In the genomic region with DNA sequence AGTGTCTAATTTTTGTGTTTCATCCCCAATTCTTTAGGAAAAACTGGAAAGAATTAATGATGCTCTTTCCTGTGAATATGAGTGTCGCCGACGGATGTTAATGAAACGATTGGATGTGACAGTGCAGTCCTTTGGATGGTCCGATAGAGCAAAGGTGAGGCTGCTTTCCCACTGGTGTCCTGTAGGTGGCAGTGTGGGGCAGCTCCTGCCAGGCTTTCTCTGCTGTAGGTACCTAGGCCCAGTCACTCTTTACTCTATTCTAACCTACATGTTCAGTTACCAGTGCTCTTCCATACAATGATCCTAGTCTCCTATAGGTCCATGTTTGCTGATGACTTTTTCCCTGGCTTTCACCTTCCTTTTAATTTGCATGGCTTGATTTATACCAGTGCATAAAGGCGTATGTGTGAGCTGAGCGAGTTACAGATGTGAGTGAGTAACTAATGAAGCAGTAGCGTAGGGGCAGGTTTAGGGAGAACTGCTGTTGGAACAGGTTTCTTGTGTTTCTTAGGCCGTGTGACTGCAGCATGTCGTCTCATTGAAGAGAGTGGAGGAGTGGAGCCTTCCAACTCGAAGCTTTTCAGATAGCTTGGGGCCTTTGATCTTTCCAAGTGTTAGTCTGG, we compare ENCODE assay signal across 8 mouse cellular contexts. TPM values are rescaled to one million over a fixed set of nuclear protein-coding genes. Genes with fewer than 3 reads are reported as not detected.
A peak's percentile ranks its signal among the peaks of the same experiment; 100 is the strongest.
DNase-seq lines count a peak whose midpoint lies in the region; ATAC-seq and TF ChIP-seq lines count a peak whose summit lies in the region.

No protein-coding gene starts in this region.

- H3K27ac ChIP-seq in bone marrow, adult 2 months (ENCODE audit: control insufficient read depth, insufficient read depth, low read depth, low read length, poor library complexity) = no peak overlapping the region
- no peak overlapping the region for H3K27ac ChIP-seq in embryonic facial prominence, embryonic 14.5 days (replicated peaks; ENCODE audit: low read depth, low read length)
- no peak overlapping the region for H3K27ac ChIP-seq in heart, embryonic 15.5 days
- no peak overlapping the region for H3K27ac ChIP-seq in olfactory bulb, adult 2 months (ENCODE audit: insufficient read depth, low read depth, low read length)
- no peak overlapping the region for H3K27ac ChIP-seq in thymus, adult 2 months (ENCODE audit: control insufficient read depth, insufficient read depth, low read length)

- H3K36me3 ChIP-seq in E14TG2a.4 (ENCODE audit: insufficient read depth, low read length) = peaks cover 65% of the 10 kb centered on the region
- peaks cover 63% of the 10 kb centered on the region for H3K36me3 ChIP-seq in embryonic facial prominence, embryonic 14.5 days (ENCODE audit: control insufficient read depth, insufficient read depth, low read length)
- H3K36me3 ChIP-seq in heart, embryonic 15.5 days = peaks cover 37% of the 10 kb centered on the region
- H3K36me3 ChIP-seq in thymus, adult 2 months (ENCODE audit: control insufficient read depth, insufficient read depth, low read length) = peaks cover 41% of the 10 kb centered on the region

- ATAC-seq in embryonic facial prominence, embryonic 14.5 days (ENCODE audit: low read depth) = peak; percentile 50; the same call in 1 of the 2 replicates
- 0 out of 2 replicates have a peak, but pooled peaks have one; percentile 43 for ATAC-seq in heart, embryonic 15.5 days (replicated peaks; ENCODE audit: insufficient number of reproducible peaks, insufficient read depth, low FRiP score, low read depth)

- H3K4me1 ChIP-seq in E14TG2a.4 (replicated peaks; ENCODE audit: low read depth, low read length) = no peaks in the 10 kb centered on the region
- no peaks in the 10 kb centered on the region; the same call in 1 of the 2 replicates for H3K4me1 ChIP-seq in bone marrow, adult 2 months (ENCODE audit: control insufficient read depth, insufficient read depth, low read length)
- no peaks in the 10 kb centered on the region for H3K4me1 ChIP-seq in embryonic facial prominence, embryonic 14.5 days (ENCODE audit: control insufficient read depth, insufficient read depth, low read length)
- no peaks in the 10 kb centered on the region for H3K4me1 ChIP-seq in heart, embryonic 15.5 days (replicated peaks)
- H3K4me1 ChIP-seq in olfactory bulb, adult 2 months (ENCODE audit: control insufficient read depth, insufficient read depth, low read length) = no peaks in the 10 kb centered on the region
- H3K4me1 ChIP-seq in thymus, adult 2 months (replicated peaks; ENCODE audit: control insufficient read depth, insufficient read depth, low read length) = no peaks in the 10 kb centered on the region

- no peak overlapping the region for H3K4me2 ChIP-seq in embryonic facial prominence, embryonic 14.5 days (ENCODE audit: low read depth, low read length)
- H3K4me2 ChIP-seq in heart, embryonic 15.5 days = no peak overlapping the region

- WGBS in bone marrow, adult 2 months = 65% methylated on average over 11 of the region's 11 CpGs
- WGBS in embryonic facial prominence, embryonic 14.5 days = 72% methylated on average over 11 of the region's 11 CpGs
- WGBS in heart, embryonic 15.5 days = 68% methylated on average over 11 of the region's 11 CpGs
- 65% methylated on average over 11 of the region's 11 CpGs for WGBS in olfactory bulb, adult 2 months
- WGBS in thymus, adult 2 months = 69% methylated on average over 11 of the region's 11 CpGs

- no peak for TF ChIP-seq POLR2A in bone marrow, adult 2 months (IDR thresholded peaks at IDR 0.05; ENCODE audit: borderline replicate concordance, control insufficient read depth, low read depth, low read length)
- TF ChIP-seq POLR2A in olfactory bulb, adult 2 months (IDR thresholded peaks at IDR 0.05; ENCODE audit: insufficient read depth, low read depth, low read length) = no peak
- TF ChIP-seq POLR2A in thymus, adult 2 months (IDR thresholded peaks at IDR 0.05; ENCODE audit: control insufficient read depth, extremely low read depth, insufficient read depth, low read length, poor library complexity) = no peak

- peak; percentile 88 for TF ChIP-seq CTCF in E14TG2a.4 (conservative IDR thresholded peaks at IDR 0.05; ENCODE audit: low read length)
- TF ChIP-seq CTCF in bone marrow, adult 2 months (IDR thresholded peaks at IDR 0.05; ENCODE audit: control insufficient read depth, insufficient read depth, low read length) = peak; percentile 96
- peak; percentile 53 for TF ChIP-seq CTCF in olfactory bulb, adult 2 months (IDR thresholded peaks at IDR 0.05; ENCODE audit: insufficient read depth, low read depth, low read length)
- peak; percentile 70; the same call in 1 of the 2 replicates for TF ChIP-seq CTCF in thymus, adult 2 months (IDR thresholded peaks at IDR 0.05; ENCODE audit: borderline replicate concordance, control insufficient read depth, extremely low read depth, insufficient read depth, low read length, poor library complexity)

- peak; percentile 22 for DNase-seq in embryonic facial prominence, embryonic 14.5 days (ENCODE audit: low spot score)
- peak; percentile 49 to 67 for DNase-seq in kidney, postnatal 25 days
- peak; percentile 36 to 43 for DNase-seq in lung, adult 18-20 months
- peak; percentile 85 for DNase-seq in thymus, adult 2 months

- no peak overlapping the region for H3K4me3 ChIP-seq in E14TG2a.4 (replicated peaks; ENCODE audit: low read length)
- H3K4me3 ChIP-seq in bone marrow, adult 2 months (replicated peaks; ENCODE audit: control insufficient read depth, low read depth, low read length) = no peak overlapping the region
- no peak overlapping the region for H3K4me3 ChIP-seq in embryonic facial prominence, embryonic 14.5 days (ENCODE audit: low read depth, low read length)
- H3K4me3 ChIP-seq in heart, embryonic 15.5 days = no peak overlapping the region
- H3K4me3 ChIP-seq in olfactory bulb, adult 2 months (ENCODE audit: insufficient read depth, low read depth, low read length) = no peak overlapping the region
- H3K4me3 ChIP-seq in thymus, adult 2 months (ENCODE audit: control insufficient read depth, insufficient read depth, low read length) = no peak overlapping the region

- no peaks in the 10 kb centered on the region for H3K27me3 ChIP-seq in E14TG2a.4 (ENCODE audit: insufficient read depth, low read length)
- H3K27me3 ChIP-seq in embryonic facial prominence, embryonic 14.5 days (replicated peaks; ENCODE audit: control insufficient read depth, insufficient read depth, low read length) = no peaks in the 10 kb centered on the region
- H3K27me3 ChIP-seq in heart, embryonic 15.5 days = no peaks in the 10 kb centered on the region
- H3K27me3 ChIP-seq in thymus, adult 2 months (ENCODE audit: control insufficient read depth, insufficient read depth, low read length) = no peaks in the 10 kb centered on the region

- no peak overlapping the region for H3K9ac ChIP-seq in embryonic facial prominence, embryonic 14.5 days (ENCODE audit: low read depth, low read length)
- no peak overlapping the region for H3K9ac ChIP-seq in heart, embryonic 15.5 days

- no peaks in the 10 kb centered on the region for H3K9me3 ChIP-seq in E14TG2a.4 (ENCODE audit: low read length)
- H3K9me3 ChIP-seq in embryonic facial prominence, embryonic 14.5 days (ENCODE audit: control insufficient read depth, low read length) = no peaks in the 10 kb centered on the region
- no peaks in the 10 kb centered on the region for H3K9me3 ChIP-seq in heart, embryonic 15.5 days (replicated peaks)

RNA-seq across cellular contexts. Expression of a gene that starts 14.4 kb away (rescaled TPM):
- polyA plus RNA-seq in bone marrow, adult 2 months (2011; ENCODE audit: insufficient read depth, insufficient read length, low replicate concordance, missing spikeins) = 11.9 and 12.7 TPM in 2 replicates
- polyA plus RNA-seq in embryonic facial prominence, embryonic 14.5 days (2014; fragmentation: Nextera tagmentation; extraction: Ambion mirVana) = 9.9 and 10.0 TPM in 2 replicates
- polyA plus RNA-seq in heart, embryonic 15.5 days (2015; fragmentation: Nextera tagmentation; extraction: Ambion mirVana) = 7.3 and 7.6 TPM in 2 replicates
- polyA plus RNA-seq in olfactory bulb, adult 2 months (2012; ENCODE audit: insufficient read depth, insufficient read length, low replicate concordance, missing spikeins) = not detected in 2 replicates
- 7.2 and 8.0 TPM in 2 replicates for polyA plus RNA-seq in thymus, adult 2 months (2012; rRNA removed)

Comparison
In these comparisons a context has a peak if more than half of its experiments do, and no peak if none do; other contexts are left out.
1. DNase-seq: peak in every context shown above with its lines; median percentile 85 in thymus, adult 2 months; 58 in kidney, postnatal 25 days; 40 in lung, adult 18-20 months; 22 in embryonic facial prominence, embryonic 14.5 days.